Mouse (Mus musculus): ENCODE results near the gene Stk35. TPM values are rescaled to one million over a fixed set of nuclear protein-coding genes. Genes with fewer than 3 reads are reported as not detected.

Gene Stk35
- total RNA-seq, 2 experiments from 2014 or later = 26.1 to 26.2 TPM

Other genes with a start within 250 kb of the Stk35 start
- gene Sirpa, start 207.7 kb upstream of the Stk35 start, total RNA-seq (2021) = 100 to 1,000 TPM; 284 to 286 TPM
- gene Pdyn, start 100.7 kb upstream of the Stk35 start, total RNA-seq (2021) = 10 to 100 TPM; 10.4 to 11.8 TPM
- under 1 TPM; 0.35 to 0.42 TPM for gene Tgm3, start 211.8 kb downstream of the Stk35 start, total RNA-seq (2021)

Data from layer of hippocampus, postnatal 25 days (tissue).